Mouse (Mus musculus) midbrain, postnatal 0 days (tissue): ENCODE results near the gene Clk3. TPM values are rescaled to one million over a fixed set of nuclear protein-coding genes. Genes with fewer than 3 reads are reported as not detected.

Experiments
- ATAC-seq: fragments of 200-750 bp; cut with Nextera tagmentation; 2 replicates; pipeline ENCODE4 v1.8.0; 2017; ENCODE audit warnings: moderate number of reproducible peaks, mild to moderate bottlenecking, moderate TSS enrichment, moderate library complexity; ENCODE audit not compliant: low FRiP score
- DNase-seq: peaks from one replicate; pipeline ENCODE4 v3.0.0-alpha.2; 2015; ENCODE audit warnings: low spot score
- H3K27ac ChIP-seq: fragments of 300-500 bp; sonication (generic); 2 replicates; pipeline ENCODE4 v1.5.1; 2014; ENCODE audit warnings: low read depth, mild to moderate bottlenecking, low read length, mixed read lengths
- H3K27me3 ChIP-seq: fragments of 300-500 bp; sonication (generic); 2 replicates; pipeline ENCODE4 v1.6.1; 2014; ENCODE audit warnings: low read length, control low read depth, mixed read lengths; ENCODE audit not compliant: insufficient read depth
- H3K36me3 ChIP-seq: fragments of 300-500 bp; sonication (generic); 2 replicates; pipeline ENCODE4 v1.6.1; 2014; ENCODE audit warnings: low read length, control low read depth, mixed read lengths; ENCODE audit not compliant: insufficient read depth
- H3K4me1 ChIP-seq: fragments of 300-500 bp; sonication (generic); 2 replicates; pipeline ENCODE4 v1.6.1; 2014; ENCODE audit warnings: mild to moderate bottlenecking, control low read depth, antibody characterized with exemption, low read length, mixed read lengths; ENCODE audit not compliant: insufficient read depth
- H3K4me2 ChIP-seq: fragments of 300-500 bp; sonication (generic); 2 replicates; pipeline ENCODE4 v1.6.1; 2014; ENCODE audit warnings: low read depth, mild to moderate bottlenecking, low read length, mixed read lengths; ENCODE audit not compliant: poor library complexity, severe bottlenecking
- H3K4me3 ChIP-seq: fragments of 300-500 bp; sonication (generic); 2 replicates; pipeline ENCODE4 v1.5.1; 2014; ENCODE audit warnings: low read depth, mild to moderate bottlenecking, low read length, moderate library complexity
- H3K9ac ChIP-seq: fragments of 300-500 bp; sonication (generic); replicated peaks from 2 replicates; pipeline ENCODE4 v1.6.1; 2014; ENCODE audit warnings: mild to moderate bottlenecking, low read length, moderate library complexity, mixed read lengths; ENCODE audit not compliant: poor library complexity, severe bottlenecking
- H3K9me3 ChIP-seq: fragments of 300-500 bp; sonication (generic); 2 replicates; pipeline ENCODE4 v1.6.1; 2016; ENCODE audit warnings: low read length, control low read depth
- CTCF ChIP-seq: IDR thresholded peaks from 2 replicates; pipeline ENCODE4 v1.5.1; 2016; ENCODE audit warnings: antibody characterized with exemption, mild to moderate bottlenecking
- WGBS: fragments of 180-500 bp; shearing (Covaris S2); extraction: QIAGEN DNeasy Blood & Tissue Kit; methylation state at CpG from one replicate; pipeline ENCODE4 v1.1.7; 2014; 5-methylcytosine and 5-hydroxymethylcytosine counted together
- polyA plus RNA-seq: library from polyadenylated mRNA; unstranded; fragments of >200 nt; fragmentation: Nextera tagmentation; extraction: Ambion mirVana; gene quantifications from 2 replicates; pipeline ENCODE4 v1.2.1, GENCODE M21; 2015
- total RNA-seq: library from RNA; depleted of rRNA; stranded (reverse); fragments of >200 nt; gene quantifications from 2 replicates; pipeline ENCODE4 v1.2.3, GENCODE M21; 2014

Gene Clk3
- total and polyA plus RNA-seq, 2 experiments from 2014 or later: 53.4 to 83.7 TPM

DNA sequence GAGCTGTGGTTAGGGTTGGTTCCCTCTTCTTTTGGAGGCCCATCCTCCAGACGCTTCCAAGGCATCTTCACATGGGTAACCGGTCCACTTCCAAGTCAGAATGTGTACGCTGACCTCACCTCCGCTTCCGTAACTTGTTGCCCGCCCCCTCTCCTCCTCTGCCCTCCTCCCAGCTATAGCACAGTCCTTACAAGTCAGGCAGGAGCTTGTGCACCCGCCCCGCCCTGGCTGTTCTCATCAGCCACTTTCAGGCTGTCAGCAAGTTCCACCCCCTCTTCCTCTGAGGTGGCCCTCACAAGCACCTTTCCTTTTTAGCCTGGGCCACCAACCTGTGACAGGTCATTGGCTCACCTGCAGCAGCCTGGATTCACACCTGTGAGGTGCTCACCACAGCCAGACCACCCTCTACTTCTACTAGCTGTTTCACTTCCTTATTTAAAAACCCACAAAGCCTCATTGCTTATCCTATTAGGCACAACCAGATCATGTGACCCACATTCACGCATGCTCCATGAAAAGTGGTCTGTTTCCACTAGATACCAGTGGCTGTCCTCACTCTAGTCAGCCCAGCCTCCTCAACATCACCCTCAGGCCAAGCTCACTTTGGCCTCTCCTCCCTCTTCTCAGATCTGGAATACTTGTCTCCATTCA is 34.8 kb upstream of the Clk3 start:
- Histone ChIP-seq H3K36me3 (peaks cover 11% of the 10 kb centered on the region), H3K4me1 (no peaks in the 10 kb centered on the region), H3K9me3 (no peaks in the 10 kb centered on the region), H3K4me3 (no peak overlapping the region), H3K9ac (no peak overlapping the region), H3K27me3 (no peaks in the 10 kb centered on the region), H3K27ac (no peak overlapping the region), H3K4me2 (no peak overlapping the region)
- DNase-seq (no peak), ATAC-seq (no peak)
- no peak for TF ChIP-seq CTCF
- 92% methylated on average over 9 of the region's 9 CpGs for WGBS

DNA sequence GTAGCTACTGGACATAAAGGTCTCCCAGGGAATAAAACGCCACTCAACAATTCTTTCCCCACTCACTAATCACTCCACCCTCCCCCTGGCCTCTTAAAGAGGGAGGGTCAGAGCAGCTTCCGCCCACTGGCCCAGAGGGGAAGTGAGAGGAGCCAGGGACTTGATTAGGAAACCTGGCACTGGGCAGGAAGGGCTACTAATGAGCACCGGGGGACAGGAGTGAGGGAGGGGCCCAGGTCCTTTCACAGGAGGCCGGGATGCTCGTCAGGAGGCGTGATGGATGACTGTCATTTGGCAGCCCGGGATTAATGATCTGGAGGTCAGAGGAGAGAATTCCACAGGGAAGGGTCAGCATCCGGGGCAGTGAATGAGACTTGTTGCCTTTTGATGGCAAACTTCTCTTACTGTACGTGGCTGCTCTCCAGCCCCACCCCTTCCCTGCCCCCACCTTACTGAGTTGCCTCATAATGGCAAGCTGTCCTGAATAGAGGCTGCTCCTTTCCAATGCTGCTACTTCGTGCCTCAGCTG is 33.1 kb upstream of the Clk3 start:
- no peak for TF ChIP-seq CTCF
- Histone ChIP-seq H3K4me3 (no peak overlapping the region), H3K4me2 (no peak overlapping the region), H3K9me3 (no peaks in the 10 kb centered on the region), H3K4me1 (no peaks in the 10 kb centered on the region), H3K36me3 (peaks cover 17% of the 10 kb centered on the region), H3K27ac (no peak overlapping the region), H3K9ac (peak overlapping the region; percentile 13; the same call in 1 of the 2 replicates), H3K27me3 (no peaks in the 10 kb centered on the region)
- ATAC-seq (no peak), DNase-seq (no peak)
- 20% methylated on average over 10 of the region's 10 CpGs for WGBS

DNA sequence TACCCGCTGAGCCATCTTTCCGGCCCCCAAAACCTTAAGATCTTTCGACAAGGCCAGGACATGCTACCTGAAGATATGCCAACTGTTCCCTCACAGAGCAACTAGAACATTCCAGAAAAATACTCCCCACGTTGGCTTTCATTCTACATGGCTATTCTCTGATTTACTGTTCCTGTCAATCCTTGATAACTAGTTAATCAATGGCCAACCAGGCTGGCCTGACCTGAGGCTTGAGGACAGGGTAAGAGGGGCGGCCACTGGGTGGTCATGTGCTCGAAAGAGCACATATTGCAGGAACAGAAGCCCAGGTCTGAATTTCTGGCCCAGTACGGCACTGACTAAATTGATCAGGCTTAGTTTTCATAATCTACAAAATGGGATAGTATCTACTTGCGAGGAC is 31.8 kb upstream of the Clk3 start:
- Histone ChIP-seq H3K27ac (no peak overlapping the region), H3K4me1 (no peaks in the 10 kb centered on the region), H3K4me3 (no peak overlapping the region), H3K36me3 (peaks cover 30% of the 10 kb centered on the region), H3K9me3 (no peaks in the 10 kb centered on the region), H3K4me2 (no peak overlapping the region), H3K9ac (no peak overlapping the region), H3K27me3 (no peaks in the 10 kb centered on the region)
- 98% methylated on average over 8 of the region's 8 CpGs for WGBS
- no peak for TF ChIP-seq CTCF
- DNase-seq: no peak
- no peak for ATAC-seq

DNA sequence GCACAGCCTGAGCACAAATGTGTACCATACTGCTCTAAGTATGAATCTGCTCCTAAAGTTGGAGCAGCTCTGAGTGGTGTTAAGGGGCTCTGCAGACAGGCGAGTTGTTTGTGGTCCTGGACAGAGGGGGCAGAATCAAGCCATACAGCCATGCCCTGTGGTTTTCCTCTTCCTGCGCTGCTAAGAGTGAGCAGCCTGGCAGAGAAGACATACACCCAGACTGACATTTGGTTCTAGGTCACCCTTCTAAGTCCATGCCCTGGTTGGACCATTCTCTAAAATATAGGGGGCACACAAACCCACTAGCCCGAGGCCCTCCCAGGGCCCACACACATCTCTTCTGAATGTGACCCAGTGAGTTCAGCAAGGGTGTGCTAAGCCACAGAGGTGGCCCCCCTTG is 24.1 kb upstream of the Clk3 start:
- H3K4me2 ChIP-seq: no peak overlapping the region
- H3K27ac ChIP-seq: no peak overlapping the region
- H3K9me3 ChIP-seq: no peaks in the 10 kb centered on the region
- no peaks in the 10 kb centered on the region for H3K4me1 ChIP-seq
- H3K4me3 ChIP-seq: no peak overlapping the region
- ATAC-seq (no peak), DNase-seq (no peak)
- 84% methylated on average over 3 of the region's 3 CpGs for whole genome bisulfite sequencing
- H3K27me3 ChIP-seq: no peaks in the 10 kb centered on the region
- no peak overlapping the region for H3K9ac ChIP-seq
- H3K36me3 ChIP-seq: peaks cover 37% of the 10 kb centered on the region
- TF ChIP-seq CTCF: no peak

DNA sequence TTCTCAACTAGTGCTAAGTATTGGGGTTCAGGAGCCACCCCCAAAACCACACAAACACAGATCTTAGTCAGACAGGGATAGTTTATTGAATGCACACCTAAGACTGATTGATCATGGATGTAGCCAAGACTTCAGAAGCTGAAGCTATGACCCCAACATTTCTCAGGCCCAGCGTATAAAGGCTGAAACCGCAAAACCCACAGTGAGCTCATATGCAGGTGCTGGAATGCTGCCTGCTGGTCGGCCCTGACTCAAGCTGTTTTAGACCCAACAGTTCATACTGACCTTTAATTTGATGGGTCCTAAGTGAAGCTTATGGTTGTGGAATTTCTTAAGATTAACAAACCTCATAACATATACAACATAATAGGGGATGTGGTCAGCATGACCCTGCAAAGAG is 17.0 kb upstream of the Clk3 start:
- no peak overlapping the region for H3K27ac ChIP-seq
- no peak for TF ChIP-seq CTCF
- no peak overlapping the region for H3K4me2 ChIP-seq
- H3K9ac ChIP-seq: no peak overlapping the region
- ATAC-seq (no peak), DNase-seq (no peak)
- no peaks in the 10 kb centered on the region for H3K4me1 ChIP-seq
- H3K4me3 ChIP-seq: no peak overlapping the region
- H3K9me3 ChIP-seq: no peaks in the 10 kb centered on the region
- H3K36me3 ChIP-seq: no peaks in the 10 kb centered on the region
- no peaks in the 10 kb centered on the region for H3K27me3 ChIP-seq
- 94% methylated on average over 3 of the region's 3 CpGs for WGBS

DNA sequence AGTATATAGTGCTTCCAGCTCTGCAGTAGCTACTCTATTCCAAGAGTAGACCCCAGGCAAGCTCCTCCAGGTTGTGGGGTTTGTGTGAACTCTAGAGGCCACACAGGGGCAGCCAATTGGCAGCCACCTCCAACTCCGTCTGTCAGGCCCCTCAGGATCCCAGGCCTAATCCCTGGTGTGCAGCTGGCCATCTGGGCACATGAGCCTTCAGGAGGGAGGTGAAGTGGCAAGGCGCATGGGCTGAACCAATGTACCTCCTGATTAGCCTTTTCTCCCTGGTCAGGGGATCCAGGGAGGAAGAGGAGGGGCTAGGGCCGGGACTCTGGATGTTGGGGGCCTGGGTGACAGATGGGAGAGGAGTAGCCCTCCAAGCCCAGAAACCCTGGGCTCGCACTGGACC is 10.1 kb upstream of the Clk3 start:
- DNase-seq (peak; percentile 44), ATAC-seq (no peak)
- Histone ChIP-seq H3K9ac (no peak overlapping the region), H3K9me3 (no peaks in the 10 kb centered on the region), H3K27ac (no peak overlapping the region), H3K36me3 (no peaks in the 10 kb centered on the region), H3K4me2 (no peak overlapping the region), H3K4me3 (no peak overlapping the region), H3K4me1 (no peaks in the 10 kb centered on the region; the same call in 1 of the 2 replicates), H3K27me3 (no peaks in the 10 kb centered on the region)
- 51% methylated on average over 4 of the region's 4 CpGs for WGBS
- no peak for TF ChIP-seq CTCF
